Mouse (Mus musculus) MEL (cell line): ENCODE results near the gene Samd9l.

Experiments
- CHD1 ChIP-seq: IDR thresholded peaks from 2 replicates; pipeline ENCODE4 v1.6.1; 2012; ENCODE audit warnings: low read depth, mild to moderate bottlenecking, inconsistent platforms, low read length, improper control_type of control experiment
- CTCF ChIP-seq, 3 experiments: IDR thresholded peaks in 2 of 3; conservative IDR thresholded peaks in 1 of 3; 2 replicates each; pipeline ENCODE4 v1.5.1; 2011 to 2012; ENCODE audit warnings: low read length in 3 of 3, low read depth in 2 of 3, mild to moderate bottlenecking in 2 of 3, improper control_type of control experiment in 1 of 3, inconsistent platforms in 1 of 3, mixed read lengths in 1 of 3, moderate library complexity in 1 of 3; ENCODE audit not compliant: control insufficient read depth in 1 of 3, insufficient read depth in 1 of 3, poor library complexity in 1 of 3, severe bottlenecking in 1 of 3
- EP300 ChIP-seq, 2 experiments: IDR thresholded peaks; 2 replicates each; pipeline ENCODE4 v1.6.1; 2011; ENCODE audit warnings: improper control_type of control experiment in 2 of 2, low read length in 2 of 2, low read depth in 1 of 2, mild to moderate bottlenecking in 1 of 2
- GATA1 ChIP-seq: IDR thresholded peaks from 2 replicates; pipeline ENCODE4 v1.6.1; 2011; ENCODE audit warnings: low read depth, low read length, improper control_type of control experiment
- HCFC1 ChIP-seq: IDR thresholded peaks from 2 replicates; pipeline ENCODE4 v1.6.1; 2012; ENCODE audit warnings: low read depth, mild to moderate bottlenecking, inconsistent platforms, low read length, improper control_type of control experiment, moderate library complexity
- JUND ChIP-seq: IDR thresholded peaks from 2 replicates; pipeline ENCODE4 v1.6.1; 2011; ENCODE audit warnings: low read depth, mild to moderate bottlenecking, improper control_type of control experiment, low read length
- POLR2A ChIP-seq, 2 experiments: IDR thresholded peaks; 2 replicates each; pipeline ENCODE4 v1.6.1; 2011 to 2012; ENCODE audit warnings: low read length in 2 of 2, mild to moderate bottlenecking in 2 of 2, control low read depth in 1 of 2, improper control_type of control experiment in 1 of 2, low read depth in 1 of 2, moderate library complexity in 1 of 2; ENCODE audit not compliant: control insufficient read depth in 1 of 2, insufficient read depth in 1 of 2, poor library complexity in 1 of 2
- SIN3A ChIP-seq: IDR thresholded peaks from 2 replicates; pipeline ENCODE4 v1.6.1; 2012; ENCODE audit warnings: low read length, improper control_type of control experiment, inconsistent platforms
- ZKSCAN1 ChIP-seq: IDR thresholded peaks from 2 replicates; pipeline ENCODE4 v1.6.1; 2012; ENCODE audit warnings: low read depth, mild to moderate bottlenecking, inconsistent platforms, low read length, improper control_type of control experiment, moderate library complexity
- ZMIZ1 ChIP-seq: IDR thresholded peaks from 2 replicates; pipeline ENCODE4 v1.6.1; 2012; ENCODE audit warnings: low read depth, mild to moderate bottlenecking, inconsistent platforms, low read length, improper control_type of control experiment, moderate library complexity

- TF ChIP-seq CTCF (IDR thresholded peaks at IDR 0.05 in 2 of 3, conservative IDR thresholded peaks at IDR 0.05 in 1 of 3; ENCODE audit: control insufficient read depth in 1 of 3, insufficient read depth in 1 of 3, low read depth in 2 of 3, low read length in 3 of 3, poor library complexity in 1 of 3, severe bottlenecking in 1 of 3) (no peak), GATA1 (no peak), ZMIZ1 (no peak), HCFC1 (no peak), EP300 (IDR thresholded peaks at IDR 0.05; ENCODE audit: low read depth in 1 of 2, low read length in 2 of 2) (no peak), POLR2A (IDR thresholded peaks at IDR 0.05; ENCODE audit: control insufficient read depth in 1 of 2, insufficient read depth in 1 of 2, low read depth in 1 of 2, low read length in 2 of 2, poor library complexity in 1 of 2) (no peak), ZKSCAN1 (no peak), SIN3A (no peak), JUND (no peak), CHD1 (no peak)
Measured at GRCm38 (mm10) chr6:3386565-3386964, 12.8 kb downstream of the Samd9l start.
